Mouse (Mus musculus) embryo, embryonic 10.5 days (tissue): ENCODE results near the gene Tomm20.
A peak's percentile ranks its signal among the peaks of the same experiment; 100 is the strongest.
"Not testable (repeated sequence)": the region's sequence is repeated elsewhere in the genome, so short reads cannot be mapped to it uniquely, and the experiment has no call there.

Experiments used
- DNase-seq: peaks from one replicate; pipeline ENCODE4 v3.0.0-alpha.2; 2015; ENCODE audit warnings: low spot score

Tomm20 gene

GRCm38 (mm10) chr8:126945730-126946163, at the start of gene Tomm20:
Tomm20 (minus strand) TSS chr8:126945844.
- DNase-seq, result peak; percentile 98

GRCm38 (mm10) chr8:126994506-126994905, 48.9 kb upstream of the Tomm20 start:
- DNase-seq, result no peak

- DNase-seq, result peak; percentile 47
These were observed 43.9 kb upstream of the Tomm20 start for GRCm38 (mm10) chr8:126989363-126990153.

- no peak for DNase-seq
These were observed 42.8 kb upstream of the Tomm20 start for GRCm38 (mm10) chr8:126988346-126989006.

GRCm38 (mm10) chr8:126986495-126986894, 40.9 kb upstream of the Tomm20 start:
- DNase-seq, result peak; percentile 94

GRCm38 (mm10) chr8:126980046-126980445, 34.4 kb upstream of the Tomm20 start:
- no peak for DNase-seq

- DNase-seq, result peak; percentile 39
These were observed 33.7 kb upstream of the Tomm20 start for GRCm38 (mm10) chr8:126979091-126979920.

- DNase-seq, result not testable (repeated sequence)
These were observed 32.9 kb upstream of the Tomm20 start for GRCm38 (mm10) chr8:126978535-126978934.

- DNase-seq, result no peak
These were observed 32.4 kb upstream of the Tomm20 start for GRCm38 (mm10) chr8:126978028-126978427.

GRCm38 (mm10) chr8:126976608-126977348, 31.1 kb upstream of the Tomm20 start:
- no peak for DNase-seq

- peak; percentile 86 for DNase-seq
These were observed 30.1 kb upstream of the Tomm20 start for GRCm38 (mm10) chr8:126975706-126976105.

- DNase-seq, result no peak
These were observed 28.9 kb upstream of the Tomm20 start for GRCm38 (mm10) chr8:126974511-126974910.

GRCm38 (mm10) chr8:126973686-126974265, 28.1 kb upstream of the Tomm20 start:
- DNase-seq, result no peak

- no peak for DNase-seq
These were observed 27.0 kb upstream of the Tomm20 start for GRCm38 (mm10) chr8:126972649-126973048.

- no peak for DNase-seq
These were observed 26.5 kb upstream of the Tomm20 start for GRCm38 (mm10) chr8:126972102-126972501.

GRCm38 (mm10) chr8:126971314-126971664, 25.6 kb upstream of the Tomm20 start:
- no peak for DNase-seq

GRCm38 (mm10) chr8:126970579-126971313, 25.1 kb upstream of the Tomm20 start, which contains the start of gene Rbm34:
Rbm34 (minus strand) TSS chr8:126971071.
- DNase-seq, result peak; percentile 98

- no peak for DNase-seq
These were observed 23.9 kb upstream of the Tomm20 start for GRCm38 (mm10) chr8:126969546-126969945.

- no peak for DNase-seq
These were observed 22.5 kb upstream of the Tomm20 start for GRCm38 (mm10) chr8:126968107-126968506.

GRCm38 (mm10) chr8:126965246-126965645, 19.6 kb upstream of the Tomm20 start:
- no peak for DNase-seq

- no peak for DNase-seq
These were observed 17.2 kb upstream of the Tomm20 start for GRCm38 (mm10) chr8:126962871-126963270.
